Mouse (Mus musculus) myocyte (in vitro differentiated cells): Measurements from ENCODE around the gene Fmnl3. TPM values are rescaled to one million over a fixed set of nuclear protein-coding genes. Genes with fewer than 3 reads are reported as not detected.
A peak's percentile ranks its signal among the peaks of the same experiment; 100 is the strongest.

Experiments used
- H3K27me3 ChIP-seq: one replicate; pipeline ENCODE4 v1.6.1; 2011; ENCODE audit not compliant: control insufficient read depth, insufficient read depth, insufficient read length
- H3K36me3 ChIP-seq: one replicate; pipeline ENCODE4 v1.6.1; 2011; ENCODE audit not compliant: control insufficient read depth, insufficient read depth
- H3K4me2 ChIP-seq: one replicate; pipeline ENCODE4 v1.6.1; 2011; ENCODE audit warnings: low read depth, control low read depth
- H3K4me3 ChIP-seq: one replicate; pipeline ENCODE4 v1.5.1; 2011; ENCODE audit warnings: mild to moderate bottlenecking, control low read depth, moderate library complexity
- H3K79me2 ChIP-seq: one replicate; pipeline ENCODE4 v1.6.1; 2011; ENCODE audit not compliant: control insufficient read depth, insufficient read depth
- H3ac ChIP-seq: one replicate; pipeline ENCODE4 v1.6.1; 2011; ENCODE audit not compliant: control insufficient read depth, insufficient read length
- CEBPB ChIP-seq: IDR thresholded peaks from 2 replicates; pipeline ENCODE4 v1.6.1; 2011; ENCODE audit warnings: mild to moderate bottlenecking, moderate library complexity; ENCODE audit not compliant: poor library complexity, insufficient read depth, severe bottlenecking
- E2F4 ChIP-seq: IDR thresholded peaks from one replicate; pipeline ENCODE4 v1.6.1; 2011; ENCODE audit warnings: mild to moderate bottlenecking, control low read depth, moderate library complexity; ENCODE audit not compliant: insufficient read depth
- MAX ChIP-seq: IDR thresholded peaks from one replicate; pipeline ENCODE4 v1.6.1; 2011; ENCODE audit warnings: low read depth, mild to moderate bottlenecking, control low read depth
- MYOD1 ChIP-seq, 3 experiments: IDR thresholded peaks; one replicate each; pipeline ENCODE4 v1.6.1; 2011; ENCODE audit warnings: control low read depth in 2 of 3, low read depth in 2 of 3, mild to moderate bottlenecking in 2 of 3, moderate library complexity in 1 of 3; ENCODE audit not compliant: insufficient read length in 2 of 3, control insufficient read depth in 1 of 3
- MYOG ChIP-seq, 3 experiments: IDR thresholded peaks; one replicate each; pipeline ENCODE4 v1.6.1; 2011; ENCODE audit warnings: control low read depth in 2 of 3, low read depth in 2 of 3, mild to moderate bottlenecking in 2 of 3; ENCODE audit not compliant: insufficient read length in 2 of 3, control insufficient read depth in 1 of 3, insufficient read depth in 1 of 3
- POLR2A ChIP-seq: IDR thresholded peaks from one replicate; pipeline ENCODE4 v1.6.1; 2011; ENCODE audit warnings: low read depth, mild to moderate bottlenecking, control low read depth, moderate library complexity; ENCODE audit not compliant: insufficient read length
- POLR2AphosphoS2 ChIP-seq: IDR thresholded peaks from one replicate; pipeline ENCODE4 v1.6.1; 2011; ENCODE audit warnings: low read depth, control low read depth; ENCODE audit not compliant: insufficient read length
- REST ChIP-seq: IDR thresholded peaks from one replicate; pipeline ENCODE4 v1.6.1; 2011; ENCODE audit warnings: mild to moderate bottlenecking, control low read depth, moderate library complexity; ENCODE audit not compliant: insufficient read depth, insufficient read length
- SRF ChIP-seq: IDR thresholded peaks from one replicate; pipeline ENCODE4 v1.6.1; 2011; ENCODE audit warnings: low read depth; ENCODE audit not compliant: control insufficient read depth, insufficient read length
- TCF12 ChIP-seq: IDR thresholded peaks from one replicate; pipeline ENCODE4 v1.6.1; 2011; ENCODE audit warnings: mild to moderate bottlenecking, control low read depth; ENCODE audit not compliant: poor library complexity, insufficient read depth, severe bottlenecking
- TCF3 ChIP-seq: IDR thresholded peaks from one replicate; pipeline ENCODE4 v1.6.1; 2011; ENCODE audit warnings: low read depth, control low read depth; ENCODE audit not compliant: insufficient read length
- USF1 ChIP-seq: IDR thresholded peaks from one replicate; pipeline ENCODE4 v1.6.1; 2011; ENCODE audit warnings: low read depth, mild to moderate bottlenecking, control low read depth, moderate library complexity
- polyA plus RNA-seq: library from polyadenylated mRNA; unstranded; fragments of >200 nt; fragmentation: generic; extraction: Trizol; gene quantifications from one replicate; pipeline ENCODE4 v1.2.1, GENCODE M21; 2012; ENCODE audit warnings: missing spikeins

Gene Fmnl3
- polyA plus RNA-seq, 1 experiment = 62.6 TPM

DNA sequence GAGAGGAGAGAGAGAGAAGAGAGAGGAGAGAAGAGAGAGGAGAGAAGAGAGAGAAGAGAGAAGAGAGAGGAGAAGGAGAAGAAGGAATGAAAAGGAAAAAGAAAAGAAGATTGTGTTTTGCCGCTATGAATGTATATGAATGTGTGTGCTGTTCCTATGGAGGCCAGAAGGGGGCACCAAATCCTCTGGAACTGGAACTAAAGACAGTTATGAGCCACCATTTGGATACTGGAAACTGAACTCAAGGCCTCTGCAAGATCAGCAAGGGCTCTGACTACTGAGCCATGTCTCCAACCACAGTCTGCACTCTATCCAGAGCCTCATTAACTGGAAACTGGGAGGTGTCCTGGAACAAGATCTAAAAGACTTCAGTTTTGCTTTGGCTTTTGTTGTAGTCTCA lies 43.3 kb downstream of the Fmnl3 start:
- H3K79me2 ChIP-seq = peaks cover 4% of the 10 kb centered on the region
- TF ChIP-seq MYOD1 (IDR thresholded peaks at IDR 0.05; ENCODE audit: control insufficient read depth in 1 of 3, insufficient read length in 2 of 3, low read depth in 2 of 3) (no peak), USF1 (no peak), MYOG (IDR thresholded peaks at IDR 0.05; ENCODE audit: control insufficient read depth in 1 of 3, insufficient read depth in 1 of 3, insufficient read length in 2 of 3, low read depth in 2 of 3) (no peak), CEBPB (no peak), SRF (no peak), E2F4 (no peak), POLR2AphosphoS2 (no peak), TCF12 (no peak), MAX (no peak)
- H3K4me3 ChIP-seq = no peak overlapping the region
- no peak overlapping the region for H3K4me2 ChIP-seq
- H3K27me3 ChIP-seq = no peaks in the 10 kb centered on the region
- peaks cover 85% of the 10 kb centered on the region for H3K36me3 ChIP-seq
- no peak overlapping the region for H3ac ChIP-seq

DNA sequence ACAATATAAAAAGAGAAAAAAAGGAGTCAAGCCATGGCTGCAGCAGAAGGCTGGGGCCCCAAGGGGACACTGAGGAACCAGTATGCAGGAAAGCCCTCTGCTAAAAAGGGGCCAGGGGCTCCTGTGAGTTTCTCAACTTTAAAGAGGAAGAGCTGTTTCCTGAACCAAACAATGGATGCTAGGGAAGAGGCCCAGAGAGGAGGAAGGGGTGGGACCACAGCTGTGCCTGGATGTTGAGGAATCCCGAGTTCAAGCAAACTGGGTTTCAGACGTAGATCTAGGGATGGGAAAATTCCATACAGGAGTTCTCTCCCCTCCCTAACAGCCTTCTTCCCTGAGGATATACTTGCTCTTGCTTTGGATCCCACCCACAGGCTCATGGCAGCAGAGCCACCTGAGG lies 43.9 kb downstream of the Fmnl3 start:
- no peak overlapping the region for H3ac ChIP-seq
- no peaks in the 10 kb centered on the region for H3K79me2 ChIP-seq
- H3K4me3 ChIP-seq = no peak overlapping the region
- H3K36me3 ChIP-seq = peaks cover 85% of the 10 kb centered on the region
- no peak overlapping the region for H3K4me2 ChIP-seq
- TF ChIP-seq POLR2A (no peak), MAX (no peak), CEBPB (no peak), SRF (no peak), REST (no peak), E2F4 (no peak), USF1 (no peak)
- H3K27me3 ChIP-seq = no peaks in the 10 kb centered on the region

DNA sequence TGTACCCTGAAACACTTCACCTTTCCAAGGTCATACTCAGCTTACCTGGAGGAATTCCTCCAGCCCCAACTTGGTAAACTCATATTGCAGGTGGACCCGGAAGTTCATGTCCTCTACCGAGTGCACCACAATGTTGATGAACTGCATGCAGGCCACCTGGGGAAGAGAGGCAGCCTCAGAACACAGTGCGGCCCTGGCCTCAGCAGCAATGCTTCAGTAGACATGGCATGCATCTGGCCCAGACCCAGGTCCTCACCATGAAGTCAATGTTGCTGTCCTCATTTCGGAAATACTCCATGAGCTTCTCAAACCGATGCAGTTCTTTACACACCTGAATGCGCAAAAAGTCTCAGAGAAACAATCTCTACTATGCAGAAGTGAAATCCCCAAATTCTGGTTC lies 44.7 kb downstream of the Fmnl3 start:
- Histone ChIP-seq H3K4me3 (no peak overlapping the region), H3ac (no peak overlapping the region), H3K79me2 (no peaks in the 10 kb centered on the region), H3K4me2 (no peak overlapping the region), H3K36me3 (peaks cover 83% of the 10 kb centered on the region), H3K27me3 (no peaks in the 10 kb centered on the region)
- no peak for TF ChIP-seq SRF
- TF ChIP-seq REST = no peak
- TF ChIP-seq E2F4 = no peak
- no peak for TF ChIP-seq MAX
- TF ChIP-seq MYOG (IDR thresholded peaks at IDR 0.05; ENCODE audit: control insufficient read depth in 1 of 3, insufficient read depth in 1 of 3, insufficient read length in 2 of 3, low read depth in 2 of 3) = no peak
- no peak for TF ChIP-seq POLR2A
- TF ChIP-seq TCF12 = no peak
- TF ChIP-seq TCF3 = no peak
- TF ChIP-seq USF1 = no peak
- no peak for TF ChIP-seq MYOD1 (IDR thresholded peaks at IDR 0.05; ENCODE audit: control insufficient read depth in 1 of 3, insufficient read length in 2 of 3, low read depth in 2 of 3)
- TF ChIP-seq CEBPB = no peak
- TF ChIP-seq POLR2AphosphoS2 = no peak

DNA sequence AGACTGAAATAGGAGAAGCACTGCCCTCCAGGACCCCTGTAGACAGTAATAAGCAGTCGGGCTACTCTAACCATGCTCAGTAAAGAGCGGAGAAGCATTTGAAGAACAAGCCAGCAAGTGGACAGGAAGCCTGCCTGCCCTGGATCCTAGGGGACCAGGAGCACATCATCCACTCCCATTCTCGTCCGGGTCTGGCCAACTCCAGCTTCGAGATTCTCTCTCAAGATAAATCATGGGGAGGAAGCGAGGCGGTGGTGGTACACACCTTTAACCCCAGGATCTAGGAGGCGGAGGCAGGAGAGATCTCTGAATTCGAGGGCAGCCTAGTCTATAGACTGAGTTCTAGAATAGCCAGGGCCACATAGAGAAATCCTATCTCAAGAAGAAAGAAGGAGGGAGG lies 46.1 kb downstream of the Fmnl3 start:
- Histone ChIP-seq H3ac (no peak overlapping the region), H3K36me3 (peaks cover 92% of the 10 kb centered on the region), H3K4me3 (no peak overlapping the region), H3K27me3 (no peaks in the 10 kb centered on the region), H3K79me2 (no peaks in the 10 kb centered on the region), H3K4me2 (no peak overlapping the region)
- no peak for TF ChIP-seq MAX
- TF ChIP-seq TCF12 = no peak
- TF ChIP-seq REST = no peak
- TF ChIP-seq USF1 = no peak
- TF ChIP-seq POLR2AphosphoS2 = no peak
- no peak for TF ChIP-seq MYOD1 (IDR thresholded peaks at IDR 0.05; ENCODE audit: control insufficient read depth in 1 of 3, insufficient read length in 2 of 3, low read depth in 2 of 3)
- no peak for TF ChIP-seq SRF
- TF ChIP-seq MYOG (IDR thresholded peaks at IDR 0.05; ENCODE audit: control insufficient read depth in 1 of 3, insufficient read depth in 1 of 3, insufficient read length in 2 of 3, low read depth in 2 of 3) = no peak
- no peak for TF ChIP-seq E2F4
- TF ChIP-seq TCF3 = no peak
- no peak for TF ChIP-seq POLR2A

DNA sequence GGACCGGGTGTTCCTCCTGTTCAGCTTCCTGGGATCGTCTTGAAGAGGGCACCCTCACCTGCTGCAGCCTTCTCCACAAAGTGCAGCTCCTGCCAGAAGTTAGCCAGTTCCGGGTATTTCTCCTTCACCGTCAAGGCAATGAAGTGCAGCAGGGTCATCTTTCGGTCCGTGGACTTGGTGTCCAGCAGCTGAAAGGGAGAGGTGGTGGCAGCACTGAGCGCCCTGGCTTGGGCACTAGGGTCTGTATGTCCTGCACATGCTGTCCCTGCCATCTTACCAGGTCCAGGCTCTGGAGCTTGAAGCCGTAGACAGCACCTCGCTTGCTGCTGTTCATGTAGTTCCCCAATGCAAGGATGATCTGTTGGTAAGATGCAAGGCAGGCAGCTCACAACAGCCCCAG lies 49.3 kb downstream of the Fmnl3 start:
- H3K4me3 ChIP-seq = no peak overlapping the region
- TF ChIP-seq POLR2AphosphoS2 (peak; percentile 41), CEBPB (no peak)
- H3ac ChIP-seq = no peak overlapping the region
- H3K27me3 ChIP-seq = no peaks in the 10 kb centered on the region
- H3K79me2 ChIP-seq = no peaks in the 10 kb centered on the region
- H3K36me3 ChIP-seq = peaks cover 87% of the 10 kb centered on the region
- no peak overlapping the region for H3K4me2 ChIP-seq
